Mouse (Mus musculus): ENCODE measurements around the gene Mast4. TPM values are rescaled to one million over a fixed set of nuclear protein-coding genes. Genes with fewer than 3 reads are reported as not detected.

Gene Mast4
- total RNA-seq, 2 experiments from 2014 or later: 57.3 to 62.4 TPM

GRCm38 (mm10) chr13:102865971-102866724 lies 468.1 kb downstream of the Mast4 start:
- intact Hi-C loops (cut with DNase I): no loop called here

GRCm38 (mm10) chr13:102865494-102865893 lies 468.8 kb downstream of the Mast4 start:
- TF ChIP-seq CTCF (IDR thresholded peaks at IDR 0.05): no peak
- intact Hi-C loops (cut with DNase I): no loop called here
- Histone ChIP-seq H3K27ac (no peak overlapping the region), H3K4me3 (no peak overlapping the region)
- no peak for DNase-seq (ENCODE audit: extremely low spot score in 1 of 2, low spot score in 2 of 2)

More at GRCm38 (mm10) chr13:102865971-102866724, 468.1 kb downstream of the Mast4 start:
- no peak overlapping the region for H3K27ac ChIP-seq
- TF ChIP-seq CTCF (IDR thresholded peaks at IDR 0.05): no peak
- DNase-seq (ENCODE audit: extremely low spot score in 1 of 2, low spot score in 2 of 2): no peak
- no peak overlapping the region for H3K4me3 ChIP-seq

GRCm38 (mm10) chr13:102864840-102865239 lies 469.5 kb downstream of the Mast4 start:
- Histone ChIP-seq H3K27ac (no peak overlapping the region), H3K4me3 (no peak overlapping the region)
- TF ChIP-seq CTCF (IDR thresholded peaks at IDR 0.05): no peak
- intact Hi-C loops (cut with DNase I): no loop called here
- DNase-seq (ENCODE audit: extremely low spot score in 1 of 2, low spot score in 2 of 2): no peak

- DNase-seq (ENCODE audit: extremely low spot score in 1 of 2, low spot score in 2 of 2): no peak
- TF ChIP-seq CTCF (IDR thresholded peaks at IDR 0.05): no peak
- H3K27ac ChIP-seq: no peak overlapping the region
- H3K4me3 ChIP-seq: no peak overlapping the region
- intact Hi-C loops (cut with DNase I): no loop called here
These were observed 470.2 kb downstream of the Mast4 start for GRCm38 (mm10) chr13:102864079-102864478.

DNA sequence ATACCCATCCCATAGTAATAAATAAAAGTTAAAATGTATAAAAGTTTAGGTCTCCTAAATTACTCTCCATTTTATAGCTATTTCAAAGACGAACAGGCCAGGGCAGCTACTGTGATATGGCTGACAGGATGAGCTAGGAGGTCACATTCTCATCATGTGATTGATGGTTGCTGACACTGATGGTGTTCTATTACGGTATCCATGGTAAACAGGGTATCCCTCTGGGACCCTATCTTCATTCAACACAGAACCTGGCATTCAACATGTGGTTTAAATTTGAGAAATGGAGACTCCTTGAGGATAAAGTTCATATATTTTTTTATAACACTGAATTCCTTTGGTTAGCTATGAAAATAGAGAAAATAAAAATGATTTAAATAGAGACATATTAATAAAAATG lies 471.3 kb downstream of the Mast4 start:
- no peak for TF ChIP-seq CTCF (IDR thresholded peaks at IDR 0.05)
- intact Hi-C loops (cut with DNase I): no loop called here
- DNase-seq (ENCODE audit: extremely low spot score in 1 of 2, low spot score in 2 of 2): no peak

GRCm38 (mm10) chr13:102862397-102862796 lies 471.9 kb downstream of the Mast4 start:
- no peak for TF ChIP-seq CTCF (IDR thresholded peaks at IDR 0.05)
- Histone ChIP-seq H3K27ac (no peak overlapping the region), H3K4me3 (no peak overlapping the region)
- intact Hi-C loops (cut with DNase I): no loop called here
- no peak for DNase-seq (ENCODE audit: extremely low spot score in 1 of 2, low spot score in 2 of 2)

More for the DNA sequence above, 471.3 kb downstream of the Mast4 start:
- Histone ChIP-seq H3K27ac (no peak overlapping the region), H3K4me3 (no peak overlapping the region)

DNA sequence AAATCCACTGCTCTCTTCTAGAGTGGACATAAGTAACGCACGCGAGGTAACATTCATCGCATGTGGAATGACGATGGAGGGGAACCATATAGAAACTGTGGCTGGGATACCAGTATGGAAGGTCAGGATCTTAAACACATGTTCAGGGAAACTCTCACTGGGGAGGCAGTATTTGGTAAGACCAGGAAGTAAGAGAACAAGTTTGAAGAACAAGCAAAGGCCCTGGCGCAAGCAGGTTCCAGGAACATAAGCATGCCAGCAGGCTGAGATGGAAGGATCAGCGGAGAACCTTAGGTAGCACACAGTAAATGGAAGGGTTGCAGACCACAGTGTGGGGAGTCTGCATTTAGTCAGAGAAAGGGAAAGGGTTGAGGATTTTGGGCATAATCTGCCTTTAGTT lies 473.6 kb downstream of the Mast4 start:
- no peak overlapping the region for H3K4me3 ChIP-seq
- intact Hi-C loops (cut with DNase I): no loop called here
- no peak for DNase-seq (ENCODE audit: extremely low spot score in 1 of 2, low spot score in 2 of 2)
- TF ChIP-seq CTCF (IDR thresholded peaks at IDR 0.05): no peak
- no peak overlapping the region for H3K27ac ChIP-seq

GRCm38 (mm10) chr13:102860135-102860534 lies 474.2 kb downstream of the Mast4 start:
- Histone ChIP-seq H3K27ac (no peak overlapping the region), H3K4me3 (no peak overlapping the region)
- intact Hi-C loops (cut with DNase I): no loop called here
- no peak for TF ChIP-seq CTCF (IDR thresholded peaks at IDR 0.05)
- DNase-seq (ENCODE audit: extremely low spot score in 1 of 2, low spot score in 2 of 2): no peak

DNA sequence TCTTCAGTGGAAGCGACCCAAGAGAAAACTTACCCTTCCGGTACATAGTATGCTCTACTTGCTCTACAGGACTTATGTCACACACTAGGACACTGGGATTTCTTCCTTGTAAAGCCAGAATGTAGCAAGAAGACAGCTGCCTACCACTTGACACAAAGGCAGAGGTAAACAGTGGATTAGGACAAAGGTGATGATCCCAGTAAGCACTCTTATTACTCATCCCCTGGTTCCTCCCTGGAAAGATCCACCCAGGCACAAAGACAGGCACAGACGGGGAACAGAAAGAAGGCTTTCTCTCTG lies 476.8 kb downstream of the Mast4 start:
- no peak for TF ChIP-seq CTCF (IDR thresholded peaks at IDR 0.05)
- Histone ChIP-seq H3K27ac (no peak overlapping the region), H3K4me3 (no peak overlapping the region)
- intact Hi-C loops (cut with DNase I): no loop called here
- DNase-seq (ENCODE audit: extremely low spot score in 1 of 2, low spot score in 2 of 2): no peak

DNA sequence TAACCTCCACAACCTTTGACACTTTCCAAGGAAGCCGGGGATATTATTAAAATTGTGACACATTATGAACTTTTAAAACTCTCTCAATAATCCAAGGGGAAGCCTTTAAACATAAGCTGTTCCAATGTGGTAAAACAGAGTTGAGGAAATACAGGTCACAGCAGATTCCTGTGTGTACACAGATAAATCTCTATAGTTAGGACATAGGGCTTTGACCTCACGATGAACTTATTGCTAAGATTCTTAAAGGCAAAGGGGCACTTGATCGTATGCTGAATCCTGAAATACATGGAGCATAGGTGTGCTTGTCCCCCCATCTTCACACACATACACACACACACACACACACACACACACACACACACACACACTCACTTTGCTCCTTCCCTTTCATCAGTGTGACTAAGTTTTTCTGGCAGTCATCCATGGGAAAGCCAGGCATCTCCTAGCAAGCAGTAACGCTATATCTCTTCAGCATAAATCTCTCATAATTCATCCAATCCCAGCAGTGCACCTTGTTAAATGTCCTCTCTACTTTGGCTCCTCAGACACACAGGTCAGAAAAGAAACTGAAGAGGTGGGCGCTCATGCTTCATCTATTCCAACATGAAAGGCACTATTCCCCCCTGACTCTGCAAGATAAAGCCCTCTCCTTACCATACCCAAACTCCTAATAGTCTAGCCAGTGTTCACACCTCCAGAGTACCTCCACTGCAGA lies 477.3 kb downstream of the Mast4 start:
- intact Hi-C loops (cut with DNase I): no loop called here
- Histone ChIP-seq H3K27ac (no peak overlapping the region), H3K4me3 (no peak overlapping the region)
- no peak for TF ChIP-seq CTCF (IDR thresholded peaks at IDR 0.05)
- no peak for DNase-seq (ENCODE audit: extremely low spot score in 1 of 2, low spot score in 2 of 2)

- no peak overlapping the region for H3K4me3 ChIP-seq
- TF ChIP-seq CTCF (IDR thresholded peaks at IDR 0.05): no peak
- intact Hi-C loops (cut with DNase I): no loop called here
- H3K27ac ChIP-seq: no peak overlapping the region
- DNase-seq (ENCODE audit: extremely low spot score in 1 of 2, low spot score in 2 of 2): no peak
These were observed 481.4 kb downstream of the Mast4 start for GRCm38 (mm10) chr13:102852865-102853264.

DNA sequence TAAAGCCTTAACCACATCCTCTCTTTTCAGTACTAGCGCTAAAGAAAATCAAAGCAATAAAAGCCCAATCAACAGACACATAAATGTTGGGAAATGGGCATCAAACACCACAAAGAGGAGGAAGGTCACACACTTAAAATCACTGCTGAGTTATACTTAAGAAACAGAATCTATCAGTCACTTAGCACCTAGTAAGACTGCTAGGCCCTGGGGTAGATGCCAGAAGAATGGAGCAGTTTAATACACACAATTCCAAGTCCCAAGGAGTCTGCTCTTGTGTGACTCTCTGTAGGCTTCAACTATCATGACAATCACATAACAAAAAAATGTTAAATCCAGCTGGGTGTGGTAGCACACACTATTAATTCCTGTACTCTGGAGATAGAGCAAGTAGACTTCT lies 483.0 kb downstream of the Mast4 start:
- no peak for TF ChIP-seq CTCF (IDR thresholded peaks at IDR 0.05)
- no peak for DNase-seq (ENCODE audit: extremely low spot score in 1 of 2, low spot score in 2 of 2)
- Histone ChIP-seq H3K4me3 (no peak overlapping the region), H3K27ac (no peak overlapping the region)
- intact Hi-C loops (cut with DNase I): no loop called here

GRCm38 (mm10) chr13:102850594-102850993 lies 483.7 kb downstream of the Mast4 start:
- TF ChIP-seq CTCF (IDR thresholded peaks at IDR 0.05): no peak
- no peak overlapping the region for H3K27ac ChIP-seq
- no peak for DNase-seq (ENCODE audit: extremely low spot score in 1 of 2, low spot score in 2 of 2)
- H3K4me3 ChIP-seq: no peak overlapping the region
- intact Hi-C loops (cut with DNase I): no loop called here
